Mouse (Mus musculus): ENCODE measurements at regions not wholly inside any gene's neighbourhood (a gene's known extent, or its start where the extent isn't known, plus 50 kb on each side); places are given as distances from the start of the nearest gene placed in this dataset.

GRCm38 (mm10) chr3:148658368-148658767 is 332.0 kb downstream of the Adgrl2 start:
- no peak for ATAC-seq

GRCm38 (mm10) chr3:148656187-148656586 is 334.2 kb downstream of the Adgrl2 start:
- no peak for ATAC-seq

DNA sequence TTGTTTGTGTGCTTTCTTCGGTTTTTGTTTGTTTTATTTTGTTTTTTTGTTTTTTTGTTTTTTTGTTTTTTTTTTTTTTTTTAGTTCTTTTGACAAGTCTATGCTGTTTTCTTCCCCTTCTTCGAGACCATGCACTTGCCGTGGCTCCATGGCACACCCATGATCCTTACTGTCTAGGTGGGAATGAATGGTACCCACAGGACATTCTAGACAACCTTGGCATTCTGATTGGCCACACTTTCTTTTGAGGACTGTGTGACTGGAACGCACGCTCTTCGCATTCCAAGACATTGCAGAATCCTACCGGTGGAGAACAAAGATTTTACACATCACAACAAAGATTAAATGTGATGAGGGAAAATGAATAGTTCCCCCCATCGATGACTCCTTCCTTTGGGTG is 340.1 kb downstream of the Adgrl2 start:
- ATAC-seq = no peak

- ATAC-seq = no peak
These were observed 345.4 kb downstream of the Adgrl2 start for GRCm38 (mm10) chr3:148644924-148645323.

- no peak for ATAC-seq
These were observed 348.8 kb downstream of the Adgrl2 start for GRCm38 (mm10) chr3:148641581-148641980.

- ATAC-seq = no peak
These were observed 349.7 kb downstream of the Adgrl2 start for GRCm38 (mm10) chr3:148640680-148641101.

GRCm38 (mm10) chr3:148635101-148635500 is 355.3 kb downstream of the Adgrl2 start:
- ATAC-seq = no peak

DNA sequence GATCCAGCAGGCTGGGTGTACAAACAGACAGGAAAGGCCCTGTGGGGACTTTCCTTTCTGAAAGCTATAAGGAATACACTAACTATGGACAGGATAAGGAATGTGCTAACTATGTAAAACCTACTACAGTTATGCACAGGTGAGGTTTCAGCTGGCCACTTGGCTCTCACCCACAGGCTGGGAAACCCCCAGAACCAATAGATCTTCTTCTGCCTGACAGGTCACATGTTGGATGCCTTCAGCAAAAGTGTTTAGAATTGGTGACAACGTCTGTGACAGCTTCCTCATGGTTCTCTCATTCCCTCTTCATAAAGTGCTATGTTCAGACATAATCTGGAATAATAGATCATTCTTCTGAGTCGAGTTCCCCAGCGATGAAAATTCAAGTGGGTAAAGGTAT is 356.0 kb downstream of the Adgrl2 start:
- ATAC-seq = no peak

- ATAC-seq = no peak
These were observed 357.1 kb downstream of the Adgrl2 start for GRCm38 (mm10) chr3:148633291-148633690.

DNA sequence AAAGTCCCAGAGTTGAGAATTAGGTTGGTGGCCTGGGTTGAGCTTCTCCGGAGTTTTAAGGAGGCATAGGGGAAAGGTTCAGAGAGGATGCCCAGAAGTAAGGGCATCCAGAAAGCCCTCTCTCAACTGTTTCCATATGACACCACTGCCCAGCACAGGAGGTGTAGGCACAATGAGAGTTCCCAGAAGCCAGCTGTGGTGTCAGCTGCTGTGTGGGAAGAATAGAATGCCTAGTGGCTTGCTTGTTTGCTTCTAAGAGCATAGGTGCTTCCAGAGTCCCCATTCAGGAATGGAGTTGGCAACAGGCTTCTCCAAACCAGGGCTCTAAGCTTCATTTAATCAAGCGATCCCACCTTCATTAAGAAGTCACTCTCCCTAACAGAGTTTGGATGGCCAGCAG is 357.9 kb downstream of the Adgrl2 start:
- ATAC-seq = no peak

DNA sequence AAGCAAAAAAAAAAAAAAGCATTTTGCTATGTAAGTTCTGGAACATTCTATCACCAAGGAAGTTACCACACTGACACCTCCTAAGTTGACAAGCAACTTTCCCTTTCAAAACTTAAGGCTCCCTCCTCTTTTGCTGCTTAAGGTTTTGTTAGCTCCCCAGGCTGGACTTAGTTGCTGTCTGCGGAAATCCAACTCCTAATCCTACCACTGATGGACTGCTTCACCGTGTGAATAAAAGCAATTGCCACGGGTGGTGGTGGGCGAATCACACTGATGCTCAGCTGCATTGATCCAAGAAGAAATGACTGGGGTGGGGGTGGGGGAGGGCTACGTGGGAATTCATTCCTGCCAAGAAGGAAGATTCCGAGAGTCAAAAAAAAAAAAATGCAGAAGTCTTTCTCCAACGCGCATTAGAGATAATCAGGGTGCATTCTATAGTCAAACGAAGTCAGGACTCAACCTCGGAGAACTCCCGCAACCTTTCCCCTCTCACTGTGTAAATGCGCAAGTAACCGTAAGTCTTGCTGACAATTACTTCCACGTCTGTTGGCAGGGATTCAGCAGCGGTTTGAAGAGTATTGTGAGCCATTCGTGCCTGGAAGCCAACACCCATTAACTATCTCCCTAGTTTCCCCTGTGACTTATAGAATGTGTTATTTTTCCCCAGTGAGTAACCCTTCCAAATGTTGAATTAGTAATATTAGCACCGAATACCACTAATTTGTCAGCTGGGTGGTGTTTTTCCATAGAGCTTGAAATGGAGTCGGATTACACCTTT is 358.8 kb downstream of the Adgrl2 start:
- ATAC-seq = no peak

DNA sequence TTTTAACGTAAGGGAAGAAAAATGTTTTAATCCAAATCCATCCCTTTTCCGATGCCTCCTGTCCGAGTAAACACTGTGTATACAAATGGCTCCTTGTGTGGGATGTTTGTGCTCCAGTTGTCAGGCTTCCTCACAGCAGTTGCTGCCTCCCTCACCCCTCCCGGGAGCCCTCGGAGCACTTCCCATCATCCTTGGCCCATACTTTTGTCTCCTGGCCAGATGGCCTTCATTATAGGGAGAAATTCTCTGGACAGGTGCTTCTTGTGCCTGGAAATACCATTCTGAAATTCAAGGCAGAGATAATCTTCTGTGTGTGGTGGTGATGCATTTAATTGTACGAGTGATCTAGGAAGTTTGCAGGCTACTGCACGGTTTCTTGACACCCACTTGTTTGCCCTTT is 359.5 kb downstream of the Adgrl2 start:
- no peak for ATAC-seq

DNA sequence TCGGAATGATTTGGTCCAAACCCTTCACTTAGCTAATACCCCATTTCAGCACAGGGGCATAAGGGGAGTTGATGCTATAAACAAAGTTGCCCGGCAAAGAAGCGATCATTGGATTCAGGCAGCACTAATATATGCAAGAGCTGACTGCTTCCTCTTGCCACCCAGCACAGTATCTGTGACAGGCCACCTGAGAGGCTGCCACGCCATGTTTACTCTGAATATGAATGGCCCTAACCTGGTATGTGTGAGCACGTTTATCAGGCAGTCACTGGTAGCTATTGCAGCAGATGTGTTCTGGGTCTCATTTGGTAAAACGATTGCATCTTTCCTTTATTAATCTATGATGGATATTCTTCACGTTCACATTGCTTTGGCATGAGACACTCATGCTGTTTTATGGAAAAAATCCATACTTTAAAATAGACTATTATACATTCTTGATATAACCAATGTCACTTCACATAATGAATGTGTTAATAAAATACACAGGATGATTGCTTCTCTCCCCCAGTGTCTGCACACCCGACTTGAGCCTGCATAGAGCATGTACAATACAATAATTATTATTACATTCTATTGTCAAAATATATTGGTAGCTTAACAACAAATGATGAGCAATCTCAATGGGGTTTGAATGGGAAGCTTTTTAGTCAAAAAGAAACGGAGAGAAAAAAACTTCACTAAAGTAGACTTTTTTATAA is 375.2 kb downstream of the Adgrl2 start:
- no peak for ATAC-seq

DNA sequence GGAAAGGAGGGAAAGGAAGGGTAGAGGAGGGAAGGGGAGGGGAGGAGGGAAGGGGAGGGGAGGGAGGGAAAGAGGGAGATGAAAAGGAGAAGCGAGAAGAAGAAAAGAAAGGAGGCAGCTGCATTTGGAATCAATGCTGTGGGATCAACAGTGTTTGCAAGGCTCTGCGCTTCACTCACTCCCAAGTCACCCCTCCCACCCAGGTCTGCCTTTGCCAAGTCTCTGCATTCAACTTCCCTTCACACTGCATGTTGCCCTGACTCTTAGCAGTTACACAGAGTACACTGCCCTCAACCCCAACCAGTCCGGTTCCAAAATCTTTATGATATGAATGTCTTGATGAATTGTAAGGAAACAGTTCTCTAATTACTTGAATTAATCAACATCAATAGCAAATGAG is 376.9 kb downstream of the Adgrl2 start:
- no peak for ATAC-seq

GRCm38 (mm10) chr3:148603276-148603675 is 387.1 kb downstream of the Adgrl2 start:
- no peak for ATAC-seq

- ATAC-seq = no peak
These were observed 387.6 kb downstream of the Adgrl2 start for GRCm38 (mm10) chr3:148602730-148603255.

DNA sequence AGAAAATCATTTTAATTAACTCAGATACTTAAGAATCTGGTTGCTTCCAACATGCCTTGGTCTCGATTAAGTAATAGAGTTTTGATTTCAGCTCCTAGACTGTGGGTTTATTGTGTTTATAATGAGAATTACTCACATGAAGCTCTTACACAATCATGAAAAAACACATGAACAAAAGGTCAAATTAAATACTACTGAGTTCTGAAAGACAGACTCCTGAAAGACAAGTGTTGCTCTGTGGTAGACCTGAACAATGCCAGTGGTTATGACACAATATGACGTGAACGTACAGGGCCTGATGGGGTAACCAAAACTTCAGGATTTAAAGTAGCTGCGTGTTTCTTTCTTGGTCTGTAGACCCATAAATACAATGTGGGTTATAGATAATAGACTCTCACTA is 394.8 kb downstream of the Adgrl2 start:
- no peak for ATAC-seq

DNA sequence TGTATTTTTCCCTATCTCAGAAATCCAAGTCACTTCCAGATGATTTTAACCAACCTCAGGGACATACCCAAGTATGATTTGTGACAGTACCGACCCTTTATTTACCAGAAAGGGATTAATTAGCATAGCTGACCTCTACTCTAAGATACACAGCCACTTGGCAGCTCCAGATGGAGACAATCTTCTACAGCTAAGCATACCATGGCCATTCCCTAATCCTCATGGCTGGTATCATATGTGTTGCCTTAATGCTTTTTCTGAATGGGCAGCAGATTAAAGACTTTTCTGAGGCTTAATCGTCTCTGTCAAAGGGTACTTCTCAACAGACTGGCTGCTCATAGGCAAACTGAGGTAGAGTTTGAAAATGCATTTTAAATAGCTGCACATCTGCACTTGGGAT is 400.8 kb downstream of the Adgrl2 start:
- no peak for ATAC-seq

GRCm38 (mm10) chr3:148575735-148576134 is 414.6 kb downstream of the Adgrl2 start:
- ATAC-seq = no peak

GRCm38 (mm10) chr3:148572493-148572892 is 417.9 kb downstream of the Adgrl2 start:
- no peak for ATAC-seq

- ATAC-seq = no peak
These were observed 425.6 kb downstream of the Adgrl2 start for GRCm38 (mm10) chr3:148564716-148565115.

DNA sequence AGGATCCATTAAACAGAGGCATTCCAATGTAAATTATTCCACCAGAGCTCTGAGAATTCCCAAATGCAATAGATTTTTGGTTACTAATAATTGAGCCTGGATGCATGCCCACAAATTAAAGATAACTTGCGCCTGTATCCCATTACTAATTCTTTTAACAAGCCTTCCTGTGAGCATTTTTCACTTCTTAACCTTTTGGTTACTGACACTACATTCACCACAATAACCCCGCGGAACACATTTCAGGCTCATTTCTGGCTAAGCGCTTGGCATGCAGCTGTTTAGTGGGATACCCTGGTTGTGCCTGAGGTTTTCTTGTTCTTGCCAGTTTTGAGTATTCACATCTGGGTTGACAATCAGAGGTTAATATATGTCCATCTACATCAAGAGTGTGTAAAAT is 429.1 kb downstream of the Adgrl2 start:
- no peak for ATAC-seq

GRCm38 (mm10) chr3:148559752-148560460 is 430.4 kb downstream of the Adgrl2 start:
- no peak for ATAC-seq
